Mouse (Mus musculus) gastrocnemius, adult 2 months (tissue): ENCODE data around the gene Lrrc74b. TPM values are rescaled to one million over a fixed set of nuclear protein-coding genes. Genes with fewer than 3 reads are reported as not detected.
A peak's percentile ranks its signal among the peaks of the same experiment; 100 is the strongest.
"Not testable (repeated sequence)": the region's sequence is repeated elsewhere in the genome, so short reads cannot be mapped to it uniquely, and the experiment has no call there.

ENCODE experiments used
- DNase-seq: peaks from one replicate; pipeline ENCODE4 v3.0.0; 2022
- H3K27ac ChIP-seq: fragments of 200-600 bp; 2 replicates; pipeline ENCODE4 v1.8.1; 2022; ENCODE audit warnings: mild to moderate bottlenecking
- H3K4me3 ChIP-seq: fragments of 200-600 bp; 2 replicates; pipeline ENCODE4 v1.8.1; 2022; ENCODE audit warnings: mild to moderate bottlenecking, moderate library complexity
- CTCF ChIP-seq: fragments of 200-600 bp; IDR thresholded peaks from 2 replicates; pipeline ENCODE4 v1.8.1; 2022; ENCODE audit warnings: antibody characterized with exemption, mild to moderate bottlenecking, moderate library complexity
- intact Hi-C: fragments of 180-260 bp; cut with DNase I; formaldehyde crosslinking; loops from one replicate; pipeline ENCODE4 v1.15.1; 2025
- total RNA-seq, 2 experiments: library from RNA; stranded (reverse); gene quantifications; 2 replicates each; pipeline ENCODE4 v1.2.3; 2021

The Lrrc74b gene
- total RNA-seq, 2 experiments from 2014 or later, result 1.6 to 1.8 TPM

GRCm38 (mm10) chr16:17561751-17562208, 733 bp upstream of the Lrrc74b start, which contains the start of gene P2rx6:
Gene P2rx6, plus strand, starts transcription at chr16:17561885.
- DNase-seq, result peak; percentile 83
- Histone ChIP-seq H3K4me3 (peak within 1 kb of the TSS; percentile 79), H3K27ac (peak within 1 kb of the TSS; percentile 87)
- TF ChIP-seq CTCF, result no peak
- intact Hi-C loops, result no loop called here

GRCm38 (mm10) chr16:17559396-17560027, 1.5 kb downstream of the Lrrc74b start:
- H3K27ac ChIP-seq, result no peak overlapping the region
- H3K4me3 ChIP-seq, result no peak overlapping the region
- DNase-seq, result no peak
- TF ChIP-seq CTCF, result no peak
- intact Hi-C loops, result loop anchor here (2.0 kb wide), 1 partner anchor 59 kb away; the partner anchor contains the start of gene Smpd4

DNA sequence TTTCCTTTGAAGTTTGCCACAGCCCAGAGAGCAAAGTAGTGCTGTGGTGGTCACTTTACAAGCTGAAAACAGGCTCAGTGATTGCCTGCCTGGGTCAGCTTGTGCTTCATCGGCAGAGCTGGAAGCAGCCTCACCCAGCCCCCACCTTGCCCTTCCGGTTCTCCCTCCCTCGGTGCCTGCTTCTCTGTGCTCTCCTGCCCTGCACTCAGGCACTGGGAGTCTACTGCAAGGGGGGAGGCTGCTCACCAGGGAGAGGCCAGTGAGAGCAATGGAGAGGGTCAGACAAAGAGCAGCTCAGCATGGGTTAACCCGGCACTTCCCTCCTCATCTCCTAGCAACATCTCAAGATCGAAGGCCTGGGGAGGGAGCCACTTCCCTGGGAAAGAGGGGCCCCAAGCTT, 2.2 kb downstream of the Lrrc74b start:
- TF ChIP-seq CTCF, result no peak
- no peak overlapping the region for H3K27ac ChIP-seq
- no peak overlapping the region for H3K4me3 ChIP-seq
- intact Hi-C loops, result loop anchor here (2.0 kb wide), 1 partner anchor 60 kb away; the partner anchor contains the start of gene Smpd4
- no peak for DNase-seq

DNA sequence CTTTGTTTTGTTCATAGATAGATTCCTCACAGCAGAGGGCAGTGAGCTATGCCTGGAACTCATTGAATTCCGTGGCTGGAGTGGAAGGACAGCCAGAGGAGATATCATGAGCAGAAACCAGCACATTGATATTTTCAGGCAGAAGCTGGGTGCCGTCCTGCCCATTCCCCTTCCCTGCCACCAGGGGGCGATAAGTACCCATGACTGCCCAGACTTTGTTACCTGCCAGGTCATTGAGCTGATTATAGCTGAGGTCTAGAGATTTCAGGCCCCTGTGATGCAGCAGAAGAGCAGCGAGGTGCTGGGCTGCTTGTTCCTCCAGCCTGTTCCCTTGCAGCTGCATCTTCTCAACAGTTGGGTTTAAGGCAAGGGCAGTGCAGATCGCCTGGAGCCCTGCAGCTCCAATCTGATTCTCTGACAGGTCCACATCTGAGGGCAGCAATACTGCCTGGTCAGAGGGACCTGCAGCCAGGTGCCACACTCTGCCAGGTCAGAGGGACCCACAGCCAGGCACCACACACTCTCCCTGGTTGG, 3.0 kb downstream of the Lrrc74b start:
- intact Hi-C loops, result loop anchor here (2.0 kb wide), 1 partner anchor 61 kb away; the partner anchor contains the start of gene Smpd4
- peak; percentile 72 for DNase-seq
- peak; percentile 99 for TF ChIP-seq CTCF
- Histone ChIP-seq H3K27ac (no peak overlapping the region; the same call in 1 of the 2 replicates), H3K4me3 (no peak overlapping the region)

DNA sequence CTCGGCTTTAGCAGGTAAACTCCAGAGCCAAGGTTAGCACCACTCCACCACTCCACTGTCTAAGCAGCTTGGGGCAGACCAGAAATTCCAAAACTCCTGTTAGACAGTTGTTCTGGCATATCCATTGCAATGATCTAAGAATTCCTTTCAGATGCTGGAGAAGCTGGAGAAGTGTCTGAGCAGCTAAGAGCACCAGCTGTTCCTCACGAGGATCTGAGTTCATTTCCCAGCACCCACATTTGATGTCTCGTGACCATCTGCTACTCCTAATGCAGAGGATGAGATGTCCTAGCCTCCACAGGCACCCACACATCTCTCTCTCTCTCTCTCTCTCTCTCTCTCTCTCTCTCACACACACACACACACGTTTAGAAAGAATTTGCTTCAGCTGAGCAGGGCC, 4.1 kb downstream of the Lrrc74b start:
- no peak for DNase-seq
- no peak for TF ChIP-seq CTCF
- intact Hi-C loops, result no loop called here
- Histone ChIP-seq H3K27ac (no peak overlapping the region), H3K4me3 (no peak overlapping the region)

GRCm38 (mm10) chr16:17556180-17556579, 4.9 kb downstream of the Lrrc74b start:
- DNase-seq, result no peak
- intact Hi-C loops, result no loop called here
- H3K4me3 ChIP-seq, result no peak overlapping the region
- no peak overlapping the region for H3K27ac ChIP-seq
- TF ChIP-seq CTCF, result no peak

DNA sequence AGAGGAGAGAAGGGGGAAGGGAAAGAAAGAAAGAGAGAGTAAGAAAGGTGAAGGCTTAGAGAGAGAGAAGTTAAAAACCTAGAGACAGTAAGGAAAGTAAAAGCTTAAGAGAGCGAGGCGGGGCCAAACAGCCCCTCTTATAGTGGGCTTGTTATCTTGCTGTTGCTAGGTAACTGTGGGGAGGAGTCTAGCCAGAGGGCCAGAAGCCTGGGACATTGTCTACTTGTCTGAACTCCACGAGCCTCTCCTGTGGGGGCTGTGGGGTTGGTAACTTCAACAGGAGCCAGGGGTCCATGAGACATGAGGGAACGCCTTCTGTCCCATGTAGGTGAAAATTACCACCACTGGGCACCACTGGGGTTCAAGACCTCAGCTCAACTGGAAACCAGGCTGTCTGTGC, 6.3 kb downstream of the Lrrc74b start:
- intact Hi-C loops, H3K4me3 ChIP-seq, H3K27ac ChIP-seq, DNase-seq: not testable (repeated sequence)

- intact Hi-C loops, result no loop called here
- peak overlapping the region; percentile 29 for H3K4me3 ChIP-seq
- TF ChIP-seq CTCF, result no peak
- H3K27ac ChIP-seq, result no peak overlapping the region
- peak; percentile 41 for DNase-seq
Observed at GRCm38 (mm10) chr16:17553910-17554685, 6.9 kb downstream of the Lrrc74b start.

DNA sequence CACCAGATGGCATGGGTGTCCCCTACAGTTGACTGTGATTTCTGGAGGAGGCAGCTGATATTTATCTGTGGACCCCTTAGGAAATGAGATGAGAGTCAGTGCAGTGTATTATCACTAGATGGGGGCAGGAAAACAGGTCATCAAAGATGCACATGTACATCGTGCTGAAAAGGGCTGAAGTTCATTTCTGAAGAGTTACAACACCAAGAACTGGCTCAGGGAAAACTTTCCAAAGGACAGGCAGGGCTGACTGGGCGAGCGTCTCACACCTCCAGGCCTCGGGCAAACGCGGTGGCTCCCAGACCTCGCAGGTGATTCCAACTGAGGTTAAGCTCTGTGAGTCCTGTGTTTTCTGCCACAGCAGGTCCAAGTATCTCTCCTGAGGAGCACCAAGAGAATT, 8.2 kb downstream of the Lrrc74b start:
- no peak overlapping the region for H3K4me3 ChIP-seq
- no peak overlapping the region for H3K27ac ChIP-seq
- no peak for TF ChIP-seq CTCF
- intact Hi-C loops, result no loop called here
- DNase-seq, result no peak

DNA sequence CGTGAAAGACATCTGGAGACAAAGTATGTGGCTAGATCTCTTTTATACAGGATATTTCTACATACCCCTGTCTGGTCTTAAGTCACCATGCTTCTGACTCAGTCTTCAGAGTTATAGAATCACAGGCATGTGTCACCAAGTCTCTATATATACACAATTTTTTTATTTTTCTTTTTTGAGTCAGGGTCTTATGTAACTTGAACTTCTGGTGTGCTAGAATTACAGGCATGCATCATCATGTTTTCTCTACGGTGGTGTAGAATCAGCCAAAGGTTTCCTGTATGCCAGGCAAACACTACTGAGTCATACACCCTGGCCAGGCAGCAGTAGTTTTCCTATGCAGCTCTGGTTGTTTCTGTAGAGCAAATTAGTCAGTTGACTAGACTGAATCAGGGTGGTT, 18.4 kb downstream of the Lrrc74b start:
- Histone ChIP-seq H3K27ac (no peak overlapping the region), H3K4me3 (no peak overlapping the region)
- intact Hi-C loops, result no loop called here
- TF ChIP-seq CTCF, result no peak
- DNase-seq, result no peak

DNA sequence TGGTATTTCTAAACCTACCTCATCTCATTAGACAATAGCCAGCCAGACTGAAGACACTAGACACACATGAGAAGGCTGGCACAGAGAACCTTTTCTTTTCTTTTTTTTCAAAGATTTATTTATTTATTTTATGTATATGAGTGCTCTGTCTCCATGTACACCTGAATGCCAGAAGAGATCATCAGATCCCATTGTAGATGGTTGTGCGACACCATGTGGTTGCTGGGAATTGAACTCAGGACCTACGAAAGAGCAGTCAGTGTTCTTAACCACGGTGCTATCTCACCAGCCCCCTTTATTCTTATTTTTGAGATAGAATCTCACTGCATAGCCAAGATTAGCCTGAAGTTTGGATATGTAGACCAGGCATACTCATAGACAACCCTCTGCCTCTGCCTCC, 24.5 kb downstream of the Lrrc74b start:
- TF ChIP-seq CTCF, result peak; percentile 34; the same call in 1 of the 2 replicates
- intact Hi-C loops, result no loop called here
- DNase-seq, result no peak
- Histone ChIP-seq H3K4me3 (no peak overlapping the region), H3K27ac (no peak overlapping the region)

DNA sequence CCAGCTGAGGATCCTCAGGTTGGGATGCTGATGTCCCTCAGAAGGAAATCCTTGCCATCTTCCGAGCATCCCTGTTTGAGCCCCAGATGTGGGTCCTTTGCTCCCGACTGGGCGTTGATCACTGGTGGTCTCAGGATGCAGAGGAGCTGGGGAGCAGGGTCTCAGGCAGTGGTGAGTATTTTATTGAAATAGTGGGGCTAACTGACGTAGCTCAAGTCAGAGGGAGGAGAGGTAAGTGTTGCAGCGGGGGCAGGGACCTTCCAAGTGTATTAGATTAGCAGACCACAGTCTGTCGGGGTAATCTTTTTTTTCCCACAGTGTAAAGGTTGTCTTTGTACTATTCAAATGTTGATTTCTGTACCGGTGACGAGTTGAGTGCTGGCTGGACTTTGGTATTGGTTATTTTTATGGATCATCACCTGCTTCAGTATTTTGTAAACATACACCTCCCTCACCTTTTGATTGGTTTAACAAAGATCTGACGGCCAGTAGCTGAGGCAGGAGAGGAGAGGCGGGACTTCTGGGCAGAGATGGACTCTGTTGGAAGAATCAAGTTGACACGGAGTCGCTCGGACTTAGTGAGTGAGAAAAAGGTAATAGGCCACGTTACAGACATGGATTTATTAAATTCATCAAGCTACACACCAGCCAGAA, 28.2 kb downstream of the Lrrc74b start:
- Histone ChIP-seq H3K27ac (no peak overlapping the region), H3K4me3 (no peak overlapping the region)
- TF ChIP-seq CTCF, result no peak
- intact Hi-C loops, result loop anchor here (5.0 kb wide), 2 partner anchors 61 to 126 kb away; partner anchors contain the start of genes Pi4ka and Snap29
- DNase-seq, result no peak

DNA sequence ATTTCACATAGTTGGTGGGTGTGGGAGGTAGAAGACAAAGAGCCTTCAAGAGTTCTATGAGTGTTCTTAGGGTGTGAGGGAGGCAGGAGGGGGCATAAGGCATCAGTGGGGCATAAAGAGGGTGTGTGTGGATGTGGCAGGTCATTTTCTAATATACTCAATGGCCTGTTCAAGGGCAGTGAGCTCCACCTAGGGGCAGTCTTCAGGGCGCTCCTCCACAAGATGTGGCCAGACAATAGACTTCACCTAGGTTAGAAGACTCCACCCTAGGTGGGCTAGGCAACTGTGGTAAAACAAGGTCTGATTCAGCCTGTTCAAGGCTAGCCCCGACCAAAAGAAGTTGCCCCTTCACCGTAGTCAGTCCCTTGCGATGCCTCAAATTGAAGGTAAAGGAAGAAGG, 28.8 kb downstream of the Lrrc74b start:
- Histone ChIP-seq H3K27ac (no peak overlapping the region), H3K4me3 (no peak overlapping the region)
- intact Hi-C loops, result loop anchor here (5.0 kb wide), 2 partner anchors 60 to 125 kb away; partner anchors contain the start of genes Pi4ka and Snap29
- TF ChIP-seq CTCF, result peak; percentile 32; the same call in 1 of the 2 replicates
- no peak for DNase-seq
